Mouse (Mus musculus) left cerebral cortex, adult 9 months (tissue): ENCODE measurements around the gene Fam131b.

Experiments used
- DNase-seq, 2 experiments: peaks; one replicate each; pipeline ENCODE4 v3.0.0; 2022; ENCODE audit warnings: low spot score in 2 of 2

Gene Fam131b

GRCm38 (mm10) chr6:42324482-42325267, at the start of gene Fam131b:
Gene Fam131b, minus strand, starts transcription at chr6:42324643.
- peak in 1 of 2 experiments; percentile 69 for DNase-seq

- no peak for DNase-seq
These were observed 49.4 kb upstream of the Fam131b start for GRCm38 (mm10) chr6:42373669-42374430.

GRCm38 (mm10) chr6:42372816-42373547, 48.5 kb upstream of the Fam131b start, which contains the start of gene Epha1:
Gene Epha1, minus strand, starts transcription at chr6:42373268.
- no peak for DNase-seq

GRCm38 (mm10) chr6:42372421-42372815, 48.0 kb upstream of the Fam131b start:
- no peak for DNase-seq

GRCm38 (mm10) chr6:42372001-42372400, 47.6 kb upstream of the Fam131b start:
- no peak for DNase-seq

GRCm38 (mm10) chr6:42370630-42371363, 46.4 kb upstream of the Fam131b start:
- no peak for DNase-seq

- no peak for DNase-seq
These were observed 45.4 kb upstream of the Fam131b start for GRCm38 (mm10) chr6:42369870-42370269.

- DNase-seq = no peak
These were observed 40.8 kb upstream of the Fam131b start for GRCm38 (mm10) chr6:42365215-42365614.

GRCm38 (mm10) chr6:42364607-42365006, 40.2 kb upstream of the Fam131b start:
- DNase-seq = no peak

- no peak for DNase-seq
These were observed 39.6 kb upstream of the Fam131b start for GRCm38 (mm10) chr6:42364066-42364465.

- DNase-seq = no peak
These were observed 38.5 kb upstream of the Fam131b start for GRCm38 (mm10) chr6:42362974-42363373.

GRCm38 (mm10) chr6:42362497-42362896, 38.1 kb upstream of the Fam131b start:
- no peak for DNase-seq

- no peak for DNase-seq
These were observed 37.6 kb upstream of the Fam131b start for GRCm38 (mm10) chr6:42362074-42362473.

- DNase-seq = no peak
These were observed 36.8 kb upstream of the Fam131b start for GRCm38 (mm10) chr6:42361041-42361895.

- DNase-seq = no peak
These were observed 35.9 kb upstream of the Fam131b start for GRCm38 (mm10) chr6:42360231-42360840.

GRCm38 (mm10) chr6:42359364-42360147, 35.1 kb upstream of the Fam131b start:
- no peak for DNase-seq

GRCm38 (mm10) chr6:42358901-42359300, 34.5 kb upstream of the Fam131b start:
- no peak for DNase-seq

GRCm38 (mm10) chr6:42357901-42358300, 33.5 kb upstream of the Fam131b start:
- DNase-seq = no peak

GRCm38 (mm10) chr6:42356913-42357312, 32.5 kb upstream of the Fam131b start:
- no peak for DNase-seq
